ENCODE assay signal across 14 mouse cellular contexts in the genomic region with DNA sequence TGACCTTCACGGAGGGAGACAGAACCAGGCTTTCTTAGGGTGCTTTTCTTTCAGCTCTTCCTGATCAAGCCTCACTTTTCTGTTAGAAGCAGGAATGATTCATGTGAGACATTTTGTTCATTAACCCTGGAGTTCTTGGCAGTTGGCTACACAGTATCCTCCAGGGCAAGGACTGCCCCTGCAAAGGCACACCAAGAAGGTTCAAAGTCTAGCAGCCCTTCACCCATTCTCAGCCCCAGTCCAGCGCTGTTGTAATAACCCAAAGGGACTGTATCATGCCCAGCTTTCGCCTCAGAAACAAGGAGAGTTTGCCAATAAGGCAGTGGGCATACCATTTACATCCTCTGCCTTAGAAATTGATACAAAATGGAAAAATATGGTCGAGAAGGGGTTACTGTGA. TPM values are rescaled to one million over a fixed set of nuclear protein-coding genes. Genes with fewer than 3 reads are reported as not detected.
DNase-seq lines count a peak whose midpoint lies in the region; ATAC-seq lines count a peak whose summit lies in the region.
"Had no signal": no experiment of that assay in that cellular context is flagged by ENCODE, and none has a peak within 500 bp of the region (broad histone marks: within the 10 kb centered on the region; RNA-seq: fewer than 3 reads in every experiment).

No protein-coding gene starts in this region.

- H3K27ac ChIP-seq in heart, embryonic 16.5 days (ENCODE audit: low read length) = peak overlapping the region; percentile 1; the same call in 1 of the 2 replicates
- H3K27ac ChIP-seq in embryonic facial prominence, embryonic 14.5 days (replicated peaks; ENCODE audit: low read depth, low read length) = peak overlapping the region; percentile 63; the same call in 1 of the 2 replicates
- H3K27ac ChIP-seq in forebrain, embryonic 14.5 days (ENCODE audit: low read depth, low read length) = no peak overlapping the region
- H3K27ac ChIP-seq: midbrain, embryonic 10.5 days had no signal

- no peak for DNase-seq in heart, adult 18-20 months
- peak; percentile 49 for DNase-seq in adipocyte (ENCODE audit: low spot score)
- no peak for DNase-seq in embryonic facial prominence, embryonic 14.5 days (ENCODE audit: low spot score)
- DNase-seq in kidney, postnatal 10 days = peak; percentile 51
- no peak for DNase-seq in forebrain, embryonic 14.5 days (ENCODE audit: low spot score)
- DNase-seq in embryo, embryonic 9.5 days (ENCODE audit: extremely low spot score) = no peak
- DNase-seq: cerebellum, postnatal 14 days; right cerebral cortex, postnatal 4 days; thymus, postnatal 4 days had no signal

- ATAC-seq in heart, embryonic 16.5 days (replicated peaks; ENCODE audit: extremely low read depth, insufficient read depth, low FRiP score) = no peak
- ATAC-seq in embryonic facial prominence, embryonic 14.5 days (ENCODE audit: low read depth) = no peak
- no peak for ATAC-seq in forebrain, embryonic 14.5 days

- no peak overlapping the region for H3K9ac ChIP-seq in heart, embryonic 16.5 days (ENCODE audit: low read length)
- H3K9ac ChIP-seq in embryonic facial prominence, embryonic 14.5 days (ENCODE audit: low read depth, low read length) = no peak overlapping the region
- no peak overlapping the region for H3K9ac ChIP-seq in forebrain, embryonic 14.5 days (ENCODE audit: low read length)
- H3K9ac ChIP-seq: stomach, embryonic 15.5 days had no signal

- 89% methylated on average over 4 of the region's 4 CpGs for WGBS in heart, embryonic 16.5 days
- WGBS in embryonic facial prominence, embryonic 14.5 days = 91% methylated on average over 4 of the region's 4 CpGs
- 91% methylated on average over 4 of the region's 4 CpGs for WGBS in forebrain, embryonic 14.5 days

- H3K4me3 ChIP-seq in heart, embryonic 16.5 days (ENCODE audit: low read length) = no peak overlapping the region
- H3K4me3 ChIP-seq in embryonic facial prominence, embryonic 14.5 days (ENCODE audit: low read depth, low read length) = no peak overlapping the region
- H3K4me3 ChIP-seq in forebrain, embryonic 14.5 days (ENCODE audit: low read depth, low read length) = no peak overlapping the region
- H3K4me3 ChIP-seq: erythroblast, embryonic 14.5 days; midbrain, embryonic 10.5 days; myocyte; stomach, embryonic 15.5 days had no signal

- H3K9me3 ChIP-seq in heart, embryonic 16.5 days (replicated peaks; ENCODE audit: control insufficient read depth, low read length) = no peaks in the 10 kb centered on the region
- no peaks in the 10 kb centered on the region for H3K9me3 ChIP-seq in embryonic facial prominence, embryonic 14.5 days (ENCODE audit: control insufficient read depth, low read length)
- H3K9me3 ChIP-seq in forebrain, embryonic 14.5 days (replicated peaks; ENCODE audit: control insufficient read depth, low read length) = no peaks in the 10 kb centered on the region
- H3K9me3 ChIP-seq: midbrain, embryonic 10.5 days; stomach, embryonic 15.5 days had no signal

- peaks cover 52% of the 10 kb centered on the region for H3K4me1 ChIP-seq in heart, embryonic 16.5 days (ENCODE audit: control insufficient read depth, insufficient read depth, low read length)
- peaks cover 42% of the 10 kb centered on the region for H3K4me1 ChIP-seq in embryonic facial prominence, embryonic 14.5 days (ENCODE audit: control insufficient read depth, insufficient read depth, low read length)
- H3K4me1 ChIP-seq in forebrain, embryonic 14.5 days (ENCODE audit: control insufficient read depth, insufficient read depth, low read length) = peaks cover 17% of the 10 kb centered on the region

- H3K4me2 ChIP-seq in heart, embryonic 16.5 days (ENCODE audit: low read depth, low read length) = no peak overlapping the region
- no peak overlapping the region for H3K4me2 ChIP-seq in embryonic facial prominence, embryonic 14.5 days (ENCODE audit: low read depth, low read length)
- H3K4me2 ChIP-seq in forebrain, embryonic 14.5 days (ENCODE audit: low read length) = no peak overlapping the region
- H3K4me2 ChIP-seq: stomach, embryonic 15.5 days had no signal

- H3K27me3 ChIP-seq in heart, embryonic 16.5 days (ENCODE audit: control insufficient read depth, insufficient read depth, low read length) = no peaks in the 10 kb centered on the region
- no peaks in the 10 kb centered on the region for H3K27me3 ChIP-seq in embryonic facial prominence, embryonic 14.5 days (replicated peaks; ENCODE audit: control insufficient read depth, insufficient read depth, low read length)
- H3K27me3 ChIP-seq in forebrain, embryonic 14.5 days (replicated peaks; ENCODE audit: control insufficient read depth, insufficient read depth, low read length) = no peaks in the 10 kb centered on the region
- H3K27me3 ChIP-seq: stomach, embryonic 15.5 days had no signal

- no peaks in the 10 kb centered on the region for H3K36me3 ChIP-seq in heart, embryonic 16.5 days (ENCODE audit: control insufficient read depth, insufficient read depth)
- no peaks in the 10 kb centered on the region for H3K36me3 ChIP-seq in embryonic facial prominence, embryonic 14.5 days (ENCODE audit: control insufficient read depth, insufficient read depth, low read length)
- 0 out of 2 replicates have a peak, but pooled peaks cover 9% of the 10 kb centered on the region for H3K36me3 ChIP-seq in forebrain, embryonic 14.5 days (ENCODE audit: control insufficient read depth, insufficient read depth, low read length)
- H3K36me3 ChIP-seq: stomach, embryonic 15.5 days had no signal

RNA-seq across cellular contexts. Expression of a gene that starts 34.0 kb away (rescaled TPM):
- 7.1 and 9.8 TPM in 2 replicates for polyA plus RNA-seq in heart, embryonic 16.5 days (2015; fragmentation: Nextera tagmentation; extraction: Ambion mirVana)
- 10 to 100 TPM in 1 of 2 experiments, 1 to 10 TPM in 1; 6.6 to 11.5 TPM for total RNA-seq in heart, adult 18-20 months (2021)
- 13.1 and 17.8 TPM in 2 replicates for polyA plus RNA-seq in embryonic facial prominence, embryonic 14.5 days (2014; fragmentation: Nextera tagmentation; extraction: Ambion mirVana)
- 1.3 and 2.0 TPM in 2 replicates for polyA plus RNA-seq in forebrain, embryonic 14.5 days (2014; fragmentation: Nextera tagmentation; extraction: Ambion mirVana)

RNA-seq across cellular contexts. Expression of a gene that starts 43.3 kb away (rescaled TPM):
- polyA plus RNA-seq in heart, embryonic 16.5 days (2015; fragmentation: Nextera tagmentation; extraction: Ambion mirVana) = 18.4 and 18.7 TPM in 2 replicates
- 1 to 10 TPM; 5.5 to 7.0 TPM for total RNA-seq in heart, adult 18-20 months (2021)
- polyA plus RNA-seq in embryonic facial prominence, embryonic 14.5 days (2014; fragmentation: Nextera tagmentation; extraction: Ambion mirVana) = 23.1 and 26.5 TPM in 2 replicates
- polyA plus RNA-seq in forebrain, embryonic 14.5 days (2014; fragmentation: Nextera tagmentation; extraction: Ambion mirVana) = 24.3 and 24.6 TPM in 2 replicates

RNA-seq across cellular contexts. Expression of a gene that starts 55.7 kb away (rescaled TPM):
- polyA plus RNA-seq in heart, embryonic 16.5 days (2015; fragmentation: Nextera tagmentation; extraction: Ambion mirVana) = 19.7 and 21.0 TPM in 2 replicates
- total RNA-seq in heart, adult 18-20 months (2021) = 1 to 10 TPM; 8.7 to 9.8 TPM
- polyA plus RNA-seq in embryonic facial prominence, embryonic 14.5 days (2014; fragmentation: Nextera tagmentation; extraction: Ambion mirVana) = 22.5 and 23.8 TPM in 2 replicates
- 15.9 and 17.6 TPM in 2 replicates for polyA plus RNA-seq in forebrain, embryonic 14.5 days (2014; fragmentation: Nextera tagmentation; extraction: Ambion mirVana)

RNA-seq across cellular contexts. Expression of a gene that starts 58.2 kb away (rescaled TPM):
- 12.4 and 13.1 TPM in 2 replicates for polyA plus RNA-seq in heart, embryonic 16.5 days (2015; fragmentation: Nextera tagmentation; extraction: Ambion mirVana)
- 1 to 10 TPM; 5.7 TPM for total RNA-seq in heart, adult 18-20 months (2021)
- polyA plus RNA-seq in embryonic facial prominence, embryonic 14.5 days (2014; fragmentation: Nextera tagmentation; extraction: Ambion mirVana) = 4.9 TPM in 2 replicates
- polyA plus RNA-seq in forebrain, embryonic 14.5 days (2014; fragmentation: Nextera tagmentation; extraction: Ambion mirVana) = 5.0 and 7.4 TPM in 2 replicates
- polyA plus RNA-seq: erythroblast, embryonic 14.5 days had no signal

Comparison
In these comparisons a context has a peak if more than half of its experiments do, and no peak if none do; other contexts are left out.
1. DNase-seq: peak in adipocyte (single experiment) and kidney, postnatal 10 days (single experiment); none in heart, adult 18-20 months (0 of 2), embryonic facial prominence, embryonic 14.5 days (single experiment), forebrain, embryonic 14.5 days (single experiment) and embryo, embryonic 9.5 days (single experiment).